Mouse (Mus musculus) cerebellum, postnatal 36 days (tissue): ENCODE measurements around the gene Plagl1.

Experiments used
- DNase-seq, 2 experiments: peaks; one replicate each; pipeline ENCODE4 v3.0.0; 2021 to 2022; ENCODE audit warnings: mixed read lengths in 2 of 2

The Plagl1 gene

GRCm38 (mm10) chr10:13090596-13091424 is 30.5 kb downstream of the Plagl1 start:
- peak; percentile 63 to 75 for DNase-seq

- DNase-seq: no peak
Measured at GRCm38 (mm10) chr10:13092996-13093395, 32.7 kb downstream of the Plagl1 start.

GRCm38 (mm10) chr10:13098895-13099294 is 38.6 kb downstream of the Plagl1 start:
- DNase-seq: no peak

- DNase-seq: no peak
Measured at GRCm38 (mm10) chr10:13100061-13100648, 39.9 kb downstream of the Plagl1 start.

GRCm38 (mm10) chr10:13102360-13102759 is 42.1 kb downstream of the Plagl1 start:
- DNase-seq: no peak

- DNase-seq: no peak
Measured at GRCm38 (mm10) chr10:13103838-13104237, 43.5 kb downstream of the Plagl1 start.

GRCm38 (mm10) chr10:13106909-13107624 is 46.8 kb downstream of the Plagl1 start:
- DNase-seq: no peak

GRCm38 (mm10) chr10:13108021-13108548 is 47.8 kb downstream of the Plagl1 start:
- DNase-seq: no peak

GRCm38 (mm10) chr10:13108847-13109246 is 48.5 kb downstream of the Plagl1 start:
- DNase-seq: no peak

- no peak for DNase-seq
Measured at GRCm38 (mm10) chr10:13109781-13110180, 49.5 kb downstream of the Plagl1 start.

GRCm38 (mm10) chr10:13112849-13113248 is 52.5 kb downstream of the Plagl1 start:
- no peak for DNase-seq

- no peak for DNase-seq
Measured at GRCm38 (mm10) chr10:13113641-13114040, 53.3 kb downstream of the Plagl1 start.

- DNase-seq: no peak
Measured at GRCm38 (mm10) chr10:13115030-13115429, 54.7 kb downstream of the Plagl1 start.

GRCm38 (mm10) chr10:13116706-13117665 is 56.7 kb downstream of the Plagl1 start:
- DNase-seq: no peak

GRCm38 (mm10) chr10:13118024-13118769 is 57.9 kb downstream of the Plagl1 start:
- no peak for DNase-seq

- no peak for DNase-seq
Measured at GRCm38 (mm10) chr10:13118770-13119102, 58.4 kb downstream of the Plagl1 start.

- no peak for DNase-seq
Measured at GRCm38 (mm10) chr10:13119300-13119699, 59.0 kb downstream of the Plagl1 start.

- no peak for DNase-seq
Measured at GRCm38 (mm10) chr10:13125811-13126210, 65.5 kb downstream of the Plagl1 start.

- no peak for DNase-seq
Measured at GRCm38 (mm10) chr10:13127335-13127734, 67.0 kb downstream of the Plagl1 start.

GRCm38 (mm10) chr10:13127946-13128345 is 67.6 kb downstream of the Plagl1 start:
- no peak for DNase-seq

GRCm38 (mm10) chr10:13133850-13134249 is 73.5 kb downstream of the Plagl1 start:
- no peak for DNase-seq

- DNase-seq: no peak
Measured at GRCm38 (mm10) chr10:13135276-13135675, 75.0 kb downstream of the Plagl1 start.
